Mouse (Mus musculus) forebrain, embryonic 15.5 days (tissue): Measurements from ENCODE around the gene Bicral. TPM values are rescaled to one million over a fixed set of nuclear protein-coding genes. Genes with fewer than 3 reads are reported as not detected.
"Not testable (repeated sequence)": the region's sequence is repeated elsewhere in the genome, so short reads cannot be mapped to it uniquely, and the experiment has no call there.

Experiments used
- ATAC-seq: fragments of 200-750 bp; cut with Nextera tagmentation; replicated peaks from 2 replicates; pipeline ENCODE4 v1.8.0; 2017; ENCODE audit warnings: mild to moderate bottlenecking, moderate TSS enrichment, moderate library complexity
- H3K27ac ChIP-seq: fragments of 300-500 bp; sonication (generic); replicated peaks from 2 replicates; pipeline ENCODE4 v1.5.1; 2015; ENCODE audit warnings: mild to moderate bottlenecking, inconsistent platforms
- H3K27me3 ChIP-seq: fragments of 300-500 bp; sonication (generic); 2 replicates; pipeline ENCODE4 v1.6.1; 2015; ENCODE audit warnings: inconsistent platforms
- H3K36me3 ChIP-seq: fragments of 300-500 bp; sonication (generic); 2 replicates; pipeline ENCODE4 v1.6.1; 2015; ENCODE audit warnings: mild to moderate bottlenecking, inconsistent platforms
- H3K4me1 ChIP-seq: fragments of 300-500 bp; sonication (generic); 2 replicates; pipeline ENCODE4 v1.6.1; 2015; ENCODE audit warnings: inconsistent platforms
- H3K4me2 ChIP-seq: fragments of 300-500 bp; sonication (generic); replicated peaks from 2 replicates; pipeline ENCODE4 v1.6.1; 2015; ENCODE audit warnings: mild to moderate bottlenecking, inconsistent platforms
- H3K4me3 ChIP-seq: fragments of 300-500 bp; sonication (generic); 2 replicates; pipeline ENCODE4 v1.5.1; 2015; ENCODE audit warnings: mild to moderate bottlenecking, inconsistent platforms
- H3K9ac ChIP-seq: fragments of 300-500 bp; sonication (generic); replicated peaks from 2 replicates; pipeline ENCODE4 v1.6.1; 2015; ENCODE audit warnings: mild to moderate bottlenecking, inconsistent platforms
- H3K9me3 ChIP-seq: fragments of 300-500 bp; sonication (generic); 2 replicates; pipeline ENCODE4 v1.6.1; 2016; ENCODE audit warnings: inconsistent platforms
- WGBS: fragments of 180-500 bp; shearing (Covaris S2); methylation state at CpG from one replicate; pipeline ENCODE4 v1.1.7; 2015; ENCODE audit warnings: mixed read lengths; 5-methylcytosine and 5-hydroxymethylcytosine counted together
- polyA plus RNA-seq: library from polyadenylated mRNA; unstranded; fragments of >200 nt; fragmentation: Nextera tagmentation; extraction: Ambion mirVana; gene quantifications from 2 replicates; pipeline ENCODE4 v1.2.1, GENCODE M21; 2015

Bicral gene
- polyA plus RNA-seq, 1 experiment from 2014 or later = 9.2 TPM

DNA sequence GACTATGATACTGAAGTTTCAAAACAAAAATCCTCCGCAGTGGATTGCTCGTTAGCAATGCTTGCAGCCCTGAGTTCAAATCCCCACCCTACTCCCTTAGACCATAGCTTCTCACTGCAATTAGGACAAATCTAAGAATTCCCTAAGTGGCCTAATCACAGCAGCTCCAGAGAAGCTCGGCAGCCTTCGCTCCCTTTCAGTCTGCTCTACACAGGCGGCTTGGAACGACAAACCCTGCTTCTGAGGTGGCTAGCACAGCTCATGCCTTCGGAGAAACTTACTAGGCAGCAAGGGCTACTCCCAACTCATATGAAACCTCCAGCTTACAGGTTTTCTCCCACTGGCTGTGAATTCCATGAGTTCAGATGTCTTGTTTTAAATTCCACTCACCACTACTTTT lies 4.2 kb downstream of the Bicral start:
- no peak overlapping the region for H3K4me2 ChIP-seq

DNA sequence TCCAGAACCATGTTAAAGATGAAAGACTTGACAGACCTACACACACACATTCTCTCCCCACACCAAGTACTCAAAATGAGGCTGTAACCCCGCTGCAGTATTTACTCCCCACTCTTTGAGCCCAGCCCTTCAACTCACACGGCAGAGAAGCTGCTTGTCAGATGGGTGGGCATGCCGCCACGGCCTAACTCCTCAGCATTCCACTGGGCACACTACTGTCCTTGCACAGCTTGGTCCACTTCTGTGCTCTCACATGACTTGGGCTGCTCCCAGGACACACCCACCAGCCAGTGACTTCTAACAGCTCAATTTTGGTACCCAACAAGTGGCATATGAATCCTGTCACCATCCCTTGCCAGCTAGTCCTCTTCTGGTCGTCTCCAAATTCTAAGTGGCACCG lies 5.0 kb downstream of the Bicral start:
- peaks cover 3% of the 10 kb centered on the region; the same call in 1 of the 2 replicates for H3K36me3 ChIP-seq
- 46% methylated on average over 6 of the region's 6 CpGs for WGBS
- peak overlapping the region; percentile 42 for H3K27ac ChIP-seq
- no peaks in the 10 kb centered on the region for H3K27me3 ChIP-seq
- no peak overlapping the region for H3K9ac ChIP-seq
- H3K9me3 ChIP-seq = no peaks in the 10 kb centered on the region
- no peak overlapping the region for H3K4me2 ChIP-seq
- H3K4me1 ChIP-seq = peaks cover 32% of the 10 kb centered on the region
- ATAC-seq = no peak
- no peak overlapping the region for H3K4me3 ChIP-seq

More for the DNA sequence above, 4.2 kb downstream of the Bicral start:
- Histone ChIP-seq H3K27me3 (no peaks in the 10 kb centered on the region), H3K27ac (peak overlapping the region; percentile 55), H3K9me3 (no peaks in the 10 kb centered on the region), H3K9ac (no peak overlapping the region), H3K36me3 (peaks cover 3% of the 10 kb centered on the region; the same call in 1 of the 2 replicates), H3K4me1 (peaks cover 36% of the 10 kb centered on the region), H3K4me3 (0 out of 2 replicates have a peak overlapping the region, but pooled peaks have one; percentile 3)
- 76% methylated on average over 7 of the region's 7 CpGs for WGBS
- ATAC-seq = no peak

DNA sequence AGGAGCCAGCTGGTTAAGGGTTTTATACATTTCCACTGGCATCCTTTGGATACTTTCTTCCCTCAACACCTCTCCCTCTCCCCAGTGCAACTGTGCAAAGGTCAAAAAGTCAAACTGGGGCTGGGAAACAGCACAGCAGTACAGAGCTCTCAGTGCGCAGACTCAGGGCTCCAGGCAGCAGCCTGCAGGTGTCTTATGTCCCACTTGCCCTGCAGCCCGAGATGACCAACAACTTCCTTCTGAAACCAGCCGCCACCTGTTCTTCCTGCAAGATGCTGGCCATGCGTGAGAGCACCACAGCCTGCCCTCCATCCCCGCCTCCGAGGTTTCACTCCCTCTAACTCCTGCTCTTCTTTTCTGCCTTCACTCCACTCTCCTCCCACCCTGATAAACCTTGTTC lies 5.6 kb downstream of the Bicral start:
- H3K27ac ChIP-seq = peak overlapping the region; percentile 42
- H3K4me2 ChIP-seq = no peak overlapping the region
- H3K27me3 ChIP-seq = no peaks in the 10 kb centered on the region
- ATAC-seq = no peak
- H3K4me3 ChIP-seq = no peak overlapping the region
- WGBS = 61% methylated on average over 6 of the region's 6 CpGs
- H3K9me3 ChIP-seq = no peaks in the 10 kb centered on the region
- peaks cover 32% of the 10 kb centered on the region for H3K4me1 ChIP-seq
- no peak overlapping the region for H3K9ac ChIP-seq
- H3K36me3 ChIP-seq = peaks cover 3% of the 10 kb centered on the region; the same call in 1 of the 2 replicates

DNA sequence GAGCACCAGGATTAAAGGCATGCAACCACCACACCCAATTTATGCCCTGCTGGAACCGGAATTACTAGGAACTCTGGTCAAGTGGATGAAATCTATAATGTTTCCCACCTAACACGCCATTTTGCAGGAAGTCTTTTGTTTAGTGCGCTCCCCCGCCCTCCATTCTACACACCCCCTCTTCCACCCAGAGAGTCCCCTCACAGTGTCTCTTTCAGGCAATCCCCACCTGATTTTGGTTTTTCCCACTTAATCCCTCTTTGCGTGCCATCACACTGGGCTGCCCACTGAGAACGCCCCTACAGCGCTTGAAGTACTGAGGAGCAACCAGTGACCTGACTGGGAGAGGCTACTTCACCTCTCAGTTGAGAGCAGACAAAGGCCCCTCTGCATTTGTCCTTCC lies 11.1 kb downstream of the Bicral start:
- Histone ChIP-seq H3K9ac (no peak overlapping the region), H3K4me2 (no peak overlapping the region), H3K27me3 (no peaks in the 10 kb centered on the region), H3K27ac (no peak overlapping the region), H3K4me1 (peaks cover 5% of the 10 kb centered on the region; the same call in 1 of the 2 replicates), H3K9me3 (no peaks in the 10 kb centered on the region), H3K36me3 (no peaks in the 10 kb centered on the region), H3K4me3 (no peak overlapping the region)
- ATAC-seq = no peak
- 88% methylated on average over 7 of the region's 7 CpGs for WGBS

DNA sequence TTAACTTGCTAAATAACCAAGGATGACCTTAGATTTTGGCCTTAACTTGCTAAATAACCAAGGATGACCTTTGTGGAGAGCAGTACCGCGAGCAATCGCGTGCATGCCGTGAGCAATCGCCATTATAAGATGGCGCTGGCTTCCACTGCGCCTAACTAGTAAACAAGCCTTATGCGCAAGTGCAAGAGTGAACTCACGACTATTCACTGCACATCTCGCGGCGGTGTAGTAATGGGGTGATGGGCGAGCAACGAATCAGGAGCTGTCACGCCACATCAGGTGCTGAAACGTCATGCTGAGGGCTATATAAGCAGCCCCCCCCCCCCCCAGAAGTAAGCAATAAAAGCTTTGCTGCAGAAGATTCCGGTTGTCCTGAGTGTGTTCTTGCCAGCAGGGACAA lies 11.7 kb downstream of the Bicral start:
- not testable (repeated sequence) for H3K27ac ChIP-seq, ATAC-seq, H3K4me1 ChIP-seq, H3K4me3 ChIP-seq, H3K36me3 ChIP-seq, H3K9ac ChIP-seq, H3K9me3 ChIP-seq, H3K27me3 ChIP-seq, H3K4me2 ChIP-seq
- 96% methylated on average over 18 of the region's 18 CpGs for WGBS

DNA sequence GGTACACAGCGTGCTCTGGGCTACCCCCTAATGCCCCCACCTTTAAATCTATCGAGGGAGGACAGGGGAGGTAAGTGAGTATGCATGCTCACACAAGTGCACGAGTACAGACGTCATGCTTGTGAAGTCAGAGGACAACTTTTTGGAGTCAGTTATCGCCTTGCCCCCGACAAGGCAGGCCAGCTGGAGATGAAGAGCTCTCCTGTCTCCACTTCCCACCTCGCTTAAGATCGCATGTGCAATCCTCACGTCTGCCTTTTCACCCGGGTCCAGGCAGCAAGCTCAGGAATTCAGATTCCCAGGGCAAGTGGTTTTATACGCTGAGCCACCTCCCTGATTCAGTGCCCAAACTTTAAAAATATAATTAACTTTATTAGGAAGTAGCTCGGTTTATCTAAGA lies 13.0 kb downstream of the Bicral start:
- H3K36me3 ChIP-seq = no peaks in the 10 kb centered on the region
- no peak overlapping the region for H3K4me2 ChIP-seq
- H3K4me1 ChIP-seq = peaks cover 5% of the 10 kb centered on the region; the same call in 1 of the 2 replicates
- no peaks in the 10 kb centered on the region for H3K27me3 ChIP-seq
- WGBS = 81% methylated on average over 12 of the region's 12 CpGs
- no peak overlapping the region for H3K27ac ChIP-seq
- no peaks in the 10 kb centered on the region for H3K9me3 ChIP-seq
- no peak for ATAC-seq
- H3K4me3 ChIP-seq = no peak overlapping the region
- no peak overlapping the region for H3K9ac ChIP-seq

DNA sequence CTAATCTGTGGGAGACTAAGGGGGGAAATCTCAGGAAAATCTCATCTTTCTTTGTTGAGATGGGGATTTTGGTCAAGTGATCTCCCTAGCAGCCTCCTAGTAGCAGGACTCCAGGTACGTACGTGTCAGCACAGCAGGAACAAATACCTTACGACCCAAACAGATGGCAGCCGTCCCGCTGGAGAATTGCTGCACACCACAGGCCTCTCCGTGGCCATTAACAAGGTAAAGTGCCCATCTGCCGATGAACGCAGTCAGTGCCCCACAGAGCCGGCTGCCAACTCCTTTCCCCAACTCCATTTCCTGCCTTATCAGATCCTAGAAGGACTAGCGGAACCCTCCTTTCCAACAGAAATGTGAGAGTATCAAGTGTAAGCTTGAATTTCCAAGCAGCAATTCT lies 13.5 kb downstream of the Bicral start:
- WGBS = 62% methylated on average over 10 of the region's 10 CpGs
- no peak overlapping the region for H3K27ac ChIP-seq
- H3K4me3 ChIP-seq = no peak overlapping the region
- no peak overlapping the region for H3K4me2 ChIP-seq
- H3K4me1 ChIP-seq = peaks cover 5% of the 10 kb centered on the region; the same call in 1 of the 2 replicates
- H3K9ac ChIP-seq = no peak overlapping the region
- ATAC-seq = no peak
- no peaks in the 10 kb centered on the region for H3K36me3 ChIP-seq
- H3K27me3 ChIP-seq = no peaks in the 10 kb centered on the region
- H3K9me3 ChIP-seq = no peaks in the 10 kb centered on the region

DNA sequence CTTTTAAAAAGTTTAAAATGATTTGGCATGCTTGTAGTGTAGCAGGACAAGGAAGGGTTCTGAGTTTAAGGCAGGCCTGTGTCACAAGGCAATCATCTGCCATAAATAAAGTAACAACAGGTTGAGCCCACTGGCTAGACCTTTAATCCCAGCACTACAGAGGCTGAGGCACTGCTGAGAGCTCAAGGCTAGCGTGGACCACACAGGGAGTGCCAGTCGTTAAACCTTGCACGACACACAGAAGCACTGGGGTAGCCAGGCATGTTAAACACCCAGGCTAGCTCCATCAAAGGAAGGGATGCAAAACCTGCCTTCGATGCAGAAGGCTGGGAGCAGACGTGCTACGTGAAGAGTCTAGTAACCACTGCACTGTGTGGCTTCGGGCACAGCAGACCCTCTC lies 14.6 kb downstream of the Bicral start:
- no peaks in the 10 kb centered on the region for H3K9me3 ChIP-seq
- H3K4me1 ChIP-seq = peaks cover 5% of the 10 kb centered on the region; the same call in 1 of the 2 replicates
- no peak overlapping the region for H3K4me2 ChIP-seq
- H3K27me3 ChIP-seq = no peaks in the 10 kb centered on the region
- no peaks in the 10 kb centered on the region for H3K36me3 ChIP-seq
- 58% methylated on average over 7 of the region's 7 CpGs for WGBS
- H3K4me3 ChIP-seq = no peak overlapping the region
- no peak overlapping the region for H3K9ac ChIP-seq
- no peak overlapping the region for H3K27ac ChIP-seq
- no peak for ATAC-seq

DNA sequence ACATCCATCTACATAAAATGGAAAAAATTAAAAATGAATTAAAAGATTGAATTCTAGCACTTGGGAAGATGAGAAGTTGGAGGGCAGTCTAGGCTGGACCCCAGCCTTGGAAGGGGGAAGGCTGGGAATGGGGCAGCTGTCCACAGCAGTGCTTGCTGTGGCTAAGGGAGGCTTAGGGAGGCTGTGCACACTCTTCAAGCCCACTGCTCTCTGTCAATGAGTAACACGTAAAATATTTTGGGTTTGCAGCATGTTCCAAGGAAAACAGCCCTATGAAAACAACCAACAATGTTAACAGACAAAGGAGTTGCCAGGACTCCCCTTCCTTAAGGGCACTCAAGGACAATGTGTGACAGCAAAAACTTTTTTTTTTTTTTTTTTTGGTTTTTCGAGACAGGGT lies 15.3 kb downstream of the Bicral start:
- 71% methylated on average over 2 of the region's 2 CpGs for WGBS
- H3K9me3 ChIP-seq = no peaks in the 10 kb centered on the region
- peaks cover 5% of the 10 kb centered on the region; the same call in 1 of the 2 replicates for H3K4me1 ChIP-seq
- no peak for ATAC-seq
- H3K27ac ChIP-seq = no peak overlapping the region
- no peaks in the 10 kb centered on the region for H3K27me3 ChIP-seq
- no peak overlapping the region for H3K4me3 ChIP-seq
- H3K36me3 ChIP-seq = no peaks in the 10 kb centered on the region
- no peak overlapping the region for H3K9ac ChIP-seq
- no peak overlapping the region for H3K4me2 ChIP-seq

DNA sequence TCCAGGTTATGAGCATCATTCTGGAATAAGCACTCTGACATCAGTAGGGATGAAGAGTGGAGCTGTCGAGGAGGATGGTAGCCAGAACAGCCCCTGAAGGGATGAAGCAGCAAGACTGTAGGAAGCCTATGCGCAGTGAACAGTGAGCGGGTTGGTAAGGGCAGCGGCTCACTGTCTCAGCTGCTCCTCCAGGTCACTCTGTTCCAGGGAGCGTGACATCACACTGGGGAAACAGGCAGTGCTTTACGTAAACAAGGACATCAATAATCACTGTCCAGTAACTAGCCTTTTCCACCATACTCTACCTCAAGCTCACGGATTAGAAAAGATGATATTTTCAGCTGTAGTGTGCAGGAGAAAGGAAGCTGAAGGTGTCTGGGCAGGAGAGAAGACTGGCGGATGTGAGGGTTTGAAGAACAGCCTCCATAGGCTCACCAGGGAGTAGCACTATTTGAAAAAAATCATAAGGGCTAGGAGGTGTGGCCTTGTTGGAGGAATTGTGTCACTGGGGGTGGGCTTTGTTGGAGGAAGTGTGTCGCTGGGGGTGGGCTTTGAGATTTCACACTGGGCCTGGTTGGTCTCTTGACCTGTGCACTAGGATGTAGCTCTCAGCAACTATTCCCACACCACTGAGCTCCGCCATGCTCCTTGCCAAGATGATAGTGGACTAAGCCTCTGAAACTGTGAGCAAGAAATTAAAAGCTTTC lies 17.8 kb downstream of the Bicral start:
- H3K27ac ChIP-seq = no peak overlapping the region
- no peaks in the 10 kb centered on the region for H3K36me3 ChIP-seq
- H3K27me3 ChIP-seq = no peaks in the 10 kb centered on the region
- H3K4me1 ChIP-seq = peaks cover 5% of the 10 kb centered on the region; the same call in 1 of the 2 replicates
- 92% methylated on average over 10 of the region's 10 CpGs for WGBS
- ATAC-seq = no peak
- no peak overlapping the region for H3K4me3 ChIP-seq
- no peaks in the 10 kb centered on the region for H3K9me3 ChIP-seq
- no peak overlapping the region for H3K9ac ChIP-seq
- no peak overlapping the region for H3K4me2 ChIP-seq

DNA sequence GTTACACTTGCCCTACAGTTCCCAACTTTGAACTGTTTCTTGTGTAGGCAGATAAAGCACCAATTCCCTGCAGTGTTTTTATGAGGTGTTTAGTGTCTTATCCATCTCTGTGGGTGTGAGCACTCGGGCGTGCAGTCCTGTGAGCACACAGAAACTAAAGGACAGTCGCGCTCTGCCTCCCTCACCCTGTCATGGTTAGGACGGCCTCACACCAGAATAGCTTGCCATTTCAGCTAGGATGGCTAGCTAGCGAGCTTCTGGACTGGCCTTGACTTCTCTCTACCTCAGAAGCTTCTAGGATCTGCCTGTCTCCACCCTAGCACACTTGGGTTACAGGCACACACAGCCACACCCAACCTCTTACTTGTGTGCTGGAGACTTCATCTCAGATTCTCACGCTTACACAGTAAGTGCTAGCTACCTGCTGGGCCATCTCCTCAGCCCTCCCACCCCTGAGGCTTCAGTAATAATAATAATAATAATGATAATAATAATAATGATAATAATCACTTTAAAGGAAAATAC lies 19.8 kb downstream of the Bicral start:
- 84% methylated on average over 7 of the region's 7 CpGs for whole genome bisulfite sequencing
- ATAC-seq = no peak
- H3K4me1 ChIP-seq = no peaks in the 10 kb centered on the region

DNA sequence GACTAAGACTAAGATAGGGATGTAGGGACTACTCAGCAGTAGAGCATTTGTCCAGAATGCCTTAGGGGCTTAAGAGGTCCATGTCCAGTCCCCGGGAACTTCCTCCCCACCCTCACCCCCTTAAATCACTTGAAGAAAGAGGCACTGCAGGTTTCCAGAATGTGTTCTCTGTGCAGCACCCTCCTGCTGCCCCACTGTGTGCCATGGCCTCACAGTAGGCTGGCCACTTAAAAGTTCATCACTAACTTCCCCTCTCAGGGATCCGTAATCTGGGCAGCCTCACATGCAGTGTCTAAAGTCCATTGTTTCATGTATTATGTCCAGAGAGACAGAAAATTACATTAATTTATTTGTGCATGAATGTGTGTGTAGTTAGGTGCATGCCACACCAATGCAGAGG lies 20.4 kb downstream of the Bicral start:
- Histone ChIP-seq H3K36me3 (no peaks in the 10 kb centered on the region), H3K4me2 (no peak overlapping the region), H3K4me3 (no peak overlapping the region), H3K27me3 (no peaks in the 10 kb centered on the region), H3K9ac (no peak overlapping the region), H3K9me3 (no peaks in the 10 kb centered on the region), H3K4me1 (no peaks in the 10 kb centered on the region), H3K27ac (no peak overlapping the region)
- WGBS = 92% methylated on average over 2 of the region's 2 CpGs
- ATAC-seq = no peak

More for the DNA sequence above, 19.8 kb downstream of the Bicral start:
- no peaks in the 10 kb centered on the region for H3K9me3 ChIP-seq
- no peak overlapping the region for H3K9ac ChIP-seq
- H3K4me3 ChIP-seq = no peak overlapping the region
- H3K27ac ChIP-seq = no peak overlapping the region
- no peaks in the 10 kb centered on the region for H3K36me3 ChIP-seq
- H3K27me3 ChIP-seq = no peaks in the 10 kb centered on the region
- H3K4me2 ChIP-seq = no peak overlapping the region
